Mouse (Mus musculus) CH12.LX (cell line): ENCODE measurements around the gene Ccdc51. TPM values are rescaled to one million over a fixed set of nuclear protein-coding genes. Genes with fewer than 3 reads are reported as not detected.
A peak's percentile ranks its signal among the peaks of the same experiment; 100 is the strongest.

ENCODE experiments used
- DNase-seq: peaks from one replicate; pipeline ENCODE4 v3.0.0-alpha.2; 2013; ENCODE audit errors: extremely low read depth
- H3K27ac ChIP-seq: 2 replicates; pipeline ENCODE4 v1.5.1; 2012; ENCODE audit warnings: low read depth, mild to moderate bottlenecking, control low read depth, moderate library complexity; ENCODE audit not compliant: insufficient read depth
- H3K27me3 ChIP-seq: replicated peaks from 2 replicates; pipeline ENCODE3; 2012; ENCODE audit warnings: inconsistent platforms
- H3K36me3 ChIP-seq, 2 experiments: replicated peaks in 1 of 2; 2 replicates each; pipeline versions ENCODE3 to v1.6.1; 2012; ENCODE audit warnings: inconsistent platforms in 1 of 2, low read length in 1 of 2, mild to moderate bottlenecking in 1 of 2, mixed read lengths in 1 of 2, moderate library complexity in 1 of 2; ENCODE audit not compliant: control insufficient read depth in 1 of 2, insufficient read depth in 1 of 2
- H3K4me1 ChIP-seq, 2 experiments: 2 replicates each; pipeline ENCODE4 v1.6.1; 2012; ENCODE audit warnings: inconsistent platforms in 1 of 2, moderate library complexity in 1 of 2; ENCODE audit not compliant: insufficient read depth in 2 of 2, control insufficient read depth in 1 of 2
- H3K4me2 ChIP-seq: 2 replicates; pipeline ENCODE4 v1.6.1; 2012; ENCODE audit warnings: low read depth, mild to moderate bottlenecking, control low read depth; ENCODE audit not compliant: poor library complexity, insufficient read depth, severe bottlenecking
- H3K4me3 ChIP-seq, 3 experiments: fragments of 150-350 bp in 1 of 3; sonication (generic) in 1 of 3; replicated peaks in 1 of 3; 2 replicates each; pipeline versions ENCODE3 to v1.5.1; 2011 to 2012; ENCODE audit warnings: low read depth in 2 of 3, low read length in 2 of 3, mild to moderate bottlenecking in 2 of 3, moderate library complexity in 2 of 3, control low read depth in 1 of 3, improper control_type of control experiment in 1 of 3, inconsistent platforms in 1 of 3, mixed read lengths in 1 of 3; ENCODE audit not compliant: poor library complexity in 1 of 3
- H3K79me2 ChIP-seq: replicated peaks from 2 replicates; pipeline ENCODE4 v1.6.1; 2012; ENCODE audit warnings: mild to moderate bottlenecking, moderate library complexity; ENCODE audit not compliant: control insufficient read depth, poor library complexity, insufficient read depth, severe bottlenecking; ENCODE audit errors: extremely low read depth
- H3K9ac ChIP-seq: 2 replicates; pipeline ENCODE4 v1.6.1; 2012; ENCODE audit warnings: low read depth, mild to moderate bottlenecking, control low read depth, moderate library complexity; ENCODE audit not compliant: insufficient read depth
- H3K9me3 ChIP-seq: replicated peaks from 2 replicates; pipeline ENCODE3; 2012; ENCODE audit warnings: low read length, inconsistent platforms, mixed read lengths
- CHD1 ChIP-seq: IDR thresholded peaks from 2 replicates; pipeline ENCODE4 v1.6.1; 2012; ENCODE audit warnings: low read depth, low read length, improper control_type of control experiment, inconsistent platforms
- CHD2 ChIP-seq: IDR thresholded peaks from 2 replicates; pipeline ENCODE4 v1.6.1; 2011; ENCODE audit warnings: low read length, improper control_type of control experiment
- CTCF ChIP-seq, 2 experiments: IDR thresholded peaks in 1 of 2; conservative IDR thresholded peaks in 1 of 2; 2 replicates each; pipeline ENCODE4 v1.5.1; 2011 to 2012; ENCODE audit warnings: low read depth in 2 of 2, low read length in 2 of 2, improper control_type of control experiment in 1 of 2, inconsistent platforms in 1 of 2, mild to moderate bottlenecking in 1 of 2, moderate library complexity in 1 of 2
- ELF1 ChIP-seq: IDR thresholded peaks from 2 replicates; pipeline ENCODE4 v1.6.1; 2014; ENCODE audit warnings: low read depth, mild to moderate bottlenecking, inconsistent platforms, low read length, improper control_type of control experiment
- KAT2A ChIP-seq: IDR thresholded peaks from 2 replicates; pipeline ENCODE4 v1.6.1; 2012; ENCODE audit warnings: low read length, improper control_type of control experiment, inconsistent platforms; ENCODE audit not compliant: insufficient replicate concordance
- MAX ChIP-seq: IDR thresholded peaks from 2 replicates; pipeline ENCODE4 v1.6.1; 2011; ENCODE audit warnings: low read length, improper control_type of control experiment
- MEF2A ChIP-seq: IDR thresholded peaks from 2 replicates; pipeline ENCODE4 v1.6.1; 2014; ENCODE audit warnings: low read depth, mild to moderate bottlenecking, inconsistent platforms, low read length, improper control_type of control experiment, borderline replicate concordance
- MXI1 ChIP-seq: IDR thresholded peaks from 2 replicates; pipeline ENCODE4 v1.6.1; 2011; ENCODE audit warnings: mild to moderate bottlenecking, low read depth, low read length, improper control_type of control experiment
- MYC ChIP-seq: IDR thresholded peaks from 2 replicates; pipeline ENCODE4 v1.6.1; 2011; ENCODE audit warnings: low read depth, mild to moderate bottlenecking, improper control_type of control experiment, low read length
- NELFE ChIP-seq: IDR thresholded peaks from 2 replicates; pipeline ENCODE4 v1.6.1; 2011; ENCODE audit warnings: low read depth, low read length, improper control_type of control experiment
- POLR2A ChIP-seq: IDR thresholded peaks from 2 replicates; pipeline ENCODE4 v1.6.1; 2011; ENCODE audit warnings: low read depth, mild to moderate bottlenecking, improper control_type of control experiment, low read length
- POLR2AphosphoS2 ChIP-seq: IDR thresholded peaks from 2 replicates; pipeline ENCODE4 v1.6.1; 2011; ENCODE audit warnings: low read depth, low read length, improper control_type of control experiment
- RAD21 ChIP-seq: IDR thresholded peaks from 2 replicates; pipeline ENCODE4 v1.6.1; 2011; ENCODE audit warnings: low read depth, mild to moderate bottlenecking, low read length, improper control_type of control experiment, moderate library complexity
- RCOR1 ChIP-seq: conservative IDR thresholded peaks from 2 replicates; pipeline ENCODE4 v1.6.1; 2012; ENCODE audit warnings: low read depth, mild to moderate bottlenecking, inconsistent platforms, low read length, improper control_type of control experiment
- SMC3 ChIP-seq: IDR thresholded peaks from 2 replicates; pipeline ENCODE4 v1.6.1; 2011; ENCODE audit warnings: low read depth, low read length, improper control_type of control experiment
- TBP ChIP-seq: conservative IDR thresholded peaks from 2 replicates; pipeline ENCODE4 v1.6.1; 2011; ENCODE audit warnings: low read depth, low read length, improper control_type of control experiment
- TCF12 ChIP-seq: IDR thresholded peaks from 2 replicates; pipeline ENCODE4 v1.6.1; 2014; ENCODE audit warnings: low read depth, mild to moderate bottlenecking, inconsistent platforms, low read length, improper control_type of control experiment
- USF1 ChIP-seq: IDR thresholded peaks from 2 replicates; pipeline ENCODE4 v1.6.1; 2014; ENCODE audit warnings: low read depth, mild to moderate bottlenecking, inconsistent platforms, low read length, improper control_type of control experiment
- ZC3H11A ChIP-seq: IDR thresholded peaks from 2 replicates; pipeline ENCODE4 v1.6.1; 2012; ENCODE audit warnings: low read depth, mild to moderate bottlenecking, inconsistent platforms, low read length, improper control_type of control experiment
- ZMIZ1 ChIP-seq: IDR thresholded peaks from 2 replicates; pipeline ENCODE4 v1.6.1; 2012; ENCODE audit warnings: low read depth, mild to moderate bottlenecking, inconsistent platforms, low read length, improper control_type of control experiment
- ZNF384 ChIP-seq: IDR thresholded peaks from 2 replicates; pipeline ENCODE4 v1.6.1; 2012; ENCODE audit warnings: low read depth, low read length, improper control_type of control experiment, inconsistent platforms
- dilution Hi-C: fragments of 300-500 bp; cut with MboI; formaldehyde crosslinking; loops from 2 replicates; pipeline ENCODE4 v1.14.3; 2020; ENCODE audit warnings: low sequenced_read_pairs; ENCODE audit not compliant: extremely low pct_unique_long_range_greater_than_20kb, extremely low pct_ligation_motif_present
- in situ Hi-C: fragments of 300-500 bp; cut with MboI; formaldehyde crosslinking; loops from 3 replicates; pipeline ENCODE4 v1.14.3; 2019; ENCODE audit warnings: low sequenced_read_pairs, low pct_ligation_motif_present, low pct_unique_long_range_greater_than_20kb, mixed read lengths
- polyA plus RNA-seq: library from polyadenylated mRNA; unstranded; fragments of >175 nt; gene quantifications from 2 replicates; pipeline ENCODE4 v1.2.1, GENCODE M21; 2012; ENCODE audit warnings: low read depth; ENCODE audit not compliant: insufficient read length
- total RNA-seq, 2 experiments: library from RNA; depleted of rRNA; stranded (reverse); fragments of 300-350 nt in 1 of 2; fragments of >200 nt in 1 of 2; gene quantifications; 2 replicates each; pipeline ENCODE4 v1.2.3; 2012 to 2014

Gene Ccdc51
- total and polyA plus RNA-seq, 3 experiments, result 7.6 to 18.2 (median 16.2) TPM

DNA sequence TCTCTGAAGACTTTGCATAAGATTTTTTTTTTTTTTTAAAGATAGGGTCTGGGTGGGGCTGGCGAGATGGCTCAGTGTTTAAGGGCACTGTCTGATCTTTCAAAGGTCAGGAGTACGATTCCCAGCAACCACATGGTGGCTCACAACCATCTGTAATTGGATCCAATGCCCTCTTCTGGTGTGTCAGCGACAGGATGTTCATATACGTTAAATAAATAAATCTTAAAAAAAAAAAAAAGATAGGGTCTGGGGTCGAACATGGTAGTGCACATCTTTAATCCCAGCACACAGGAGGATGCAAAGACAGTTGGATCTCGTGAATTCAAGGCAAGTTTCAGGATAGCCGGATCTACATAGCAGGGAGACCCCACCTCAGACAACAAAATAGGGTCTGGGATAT, 33.0 kb upstream of the Ccdc51 start:
- Histone ChIP-seq H3K27me3 (no peaks in the 10 kb centered on the region), H3K36me3 (peaks cover 0 to 15% of the 10 kb centered on the region in 2 experiments), H3K4me1 (peaks cover 15 to 37% of the 10 kb centered on the region in 2 experiments), H3K79me2 (peaks cover 47% of the 10 kb centered on the region), H3K9ac (peak overlapping the region; percentile 67), H3K4me3 (peak overlapping the region; percentile 67 to 91 (median 80)), H3K4me2 (peak overlapping the region; percentile 88), H3K9me3 (no peaks in the 10 kb centered on the region), H3K27ac (peak overlapping the region; percentile 93; the same call in 1 of the 2 replicates)
- no peak for DNase-seq
- dilution Hi-C loops, result no loop called here
- in situ Hi-C loops, result loop anchor here (5.0 kb wide), 1 partner anchor 42 kb away; no protein-coding TSS in a partner anchor
- TF ChIP-seq ZNF384 (peak; percentile 77), SMC3 (0 out of 2 replicates have a peak, but pooled peaks have one; percentile 15), CTCF (conservative IDR thresholded peaks at IDR 0.05 in 1 of 2, IDR thresholded peaks at IDR 0.05 in 1 of 2; ENCODE audit: low read depth in 2 of 2, low read length in 2 of 2) (peak in 1 of 2 experiments; percentile 54; a peak in 2 of 4 replicates), MYC (0 out of 2 replicates have a peak, but pooled peaks have one; percentile 66), CHD1 (0 out of 2 replicates have a peak, but pooled peaks have one; percentile 9), NELFE (no peak), MAX (no peak)

DNA sequence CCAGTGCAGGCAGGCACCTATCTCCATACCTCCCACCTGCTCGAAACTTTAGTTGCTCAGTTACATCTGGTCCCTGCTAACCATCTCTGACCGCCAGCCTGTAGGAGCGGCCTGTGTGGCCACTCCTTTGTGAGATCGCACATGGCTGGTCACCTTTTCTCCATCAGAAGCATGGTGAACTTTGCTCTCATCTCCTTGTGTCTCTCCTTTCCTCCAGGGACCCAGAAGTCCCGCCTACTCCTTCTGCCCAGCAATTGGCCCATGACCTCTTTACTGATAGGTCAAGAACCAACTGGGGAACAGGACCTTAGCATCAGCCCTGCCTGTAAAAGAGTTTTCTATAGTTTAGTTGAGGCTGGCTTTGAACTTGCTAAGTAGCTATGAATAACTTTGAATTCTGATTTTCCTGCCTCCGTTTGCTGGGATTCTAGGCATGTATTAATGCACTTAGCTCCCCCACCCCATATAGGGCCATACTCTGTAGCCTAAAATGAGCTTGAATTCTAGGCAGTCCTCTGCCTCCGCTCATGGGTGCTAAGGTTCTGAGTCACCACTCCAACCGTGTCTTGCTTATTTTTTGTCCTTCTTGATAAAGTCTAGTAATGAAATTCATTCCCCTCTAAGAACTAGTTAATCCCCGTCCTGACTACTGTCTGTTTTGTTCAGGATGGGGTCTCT, 32.2 kb upstream of the Ccdc51 start:
- DNase-seq, result peak; percentile 93
- no peaks in the 10 kb centered on the region for H3K27me3 ChIP-seq
- peak overlapping the region; percentile 67 for H3K9ac ChIP-seq
- peak overlapping the region; percentile 93 for H3K27ac ChIP-seq
- dilution Hi-C loops, result no loop called here
- H3K4me3 ChIP-seq, result peak overlapping the region; percentile 67 to 91 (median 80)
- peaks cover 0 to 14% of the 10 kb centered on the region in 2 experiments for H3K36me3 ChIP-seq
- no peaks in the 10 kb centered on the region for H3K9me3 ChIP-seq
- H3K79me2 ChIP-seq, result peaks cover 52% of the 10 kb centered on the region
- peaks cover 15 to 42% of the 10 kb centered on the region in 2 experiments for H3K4me1 ChIP-seq
- in situ Hi-C loops, result loop anchor here (5.0 kb wide), 1 partner anchor 43 kb away; no protein-coding TSS in a partner anchor
- peak overlapping the region; percentile 88 for H3K4me2 ChIP-seq
- TF ChIP-seq CHD1 (no peak; the same call in 1 of the 2 replicates), ELF1 (peak; percentile 18; the same call in 1 of the 2 replicates), CTCF (conservative IDR thresholded peaks at IDR 0.05 in 1 of 2, IDR thresholded peaks at IDR 0.05 in 1 of 2; ENCODE audit: low read depth in 2 of 2, low read length in 2 of 2) (no peak), SMC3 (no peak), POLR2AphosphoS2 (0 out of 2 replicates have a peak, but pooled peaks have one; percentile 59), TBP (peak; percentile 89), ZMIZ1 (no peak), NELFE (peak; percentile 77), MXI1 (peak; percentile 75; the same call in 1 of the 2 replicates), RCOR1 (no peak), ZC3H11A (no peak), MAX (peak; percentile 88), USF1 (no peak), CHD2 (peak; percentile 49), POLR2A (peak; percentile 90), RAD21 (no peak), TCF12 (peak; percentile 61), MEF2A (no peak), KAT2A (no peak), MYC (peak; percentile 94)
- TF ChIP-seq, all 38 proteins: peak for 10
